ENCODE assay signal across 9 mouse cellular contexts in genomic region chr10:80294788-80295303, GRCm38 (mm10). TPM values are rescaled to one million over a fixed set of nuclear protein-coding genes. Genes with fewer than 3 reads are reported as not detected.
DNase-seq lines count a peak whose midpoint lies in the region; ATAC-seq and TF ChIP-seq lines count a peak whose summit lies in the region.
"Had no signal": no experiment of that assay in that cellular context is flagged by ENCODE, and none has a peak within 500 bp of the region (broad histone marks: within the 10 kb centered on the region; RNA-seq: fewer than 3 reads in every experiment).

No protein-coding gene starts in this region.

- intact Hi-C loops in gastrocnemius, adult 2 months (cut with DNase I) = loop anchor here (1.0 to 2.0 kb wide), 2 partner anchors 53 to 80 kb away; partner anchors contain the start of gene Adamtsl5
- intact Hi-C loops in gastrocnemius, postnatal 14 days (cut with DNase I; ENCODE audit: low total_unique reads) = loop anchor here (5.0 kb wide), 1 partner anchor 57 kb away; no protein-coding TSS in a partner anchor

- 0 out of 2 replicates have a peak overlapping the region, but pooled peaks have one; percentile 86 for H3K4me2 ChIP-seq in forebrain, embryonic 13.5 days
- H3K4me2 ChIP-seq in limb, embryonic 15.5 days = no peak overlapping the region

- H3K36me3 ChIP-seq in C2C12 (ENCODE audit: control insufficient read depth, insufficient read depth) = peaks cover 29% of the 10 kb centered on the region
- peaks cover 20% of the 10 kb centered on the region for H3K36me3 ChIP-seq in forebrain, embryonic 13.5 days (ENCODE audit: poor library complexity, severe bottlenecking)
- peaks cover 19% of the 10 kb centered on the region for H3K36me3 ChIP-seq in limb, embryonic 15.5 days

- no peak for DNase-seq in gastrocnemius, adult 2 months
- no peak for DNase-seq in gastrocnemius, postnatal 14 days
- DNase-seq in kidney, postnatal 25 days = no peak
- DNase-seq in kidney, postnatal 10 days = no peak
- DNase-seq in frontal cortex, adult 2 months (ENCODE audit: extremely low spot score in 1 of 2, low spot score in 1 of 2) = no peak

- no peak for TF ChIP-seq CTCF in gastrocnemius, adult 2 months (IDR thresholded peaks at IDR 0.05)
- TF ChIP-seq CTCF in C2C12 (IDR thresholded peaks at IDR 0.05; ENCODE audit: control insufficient read depth, insufficient read depth, insufficient read length) = no peak

- no peak overlapping the region for H3K4me3 ChIP-seq in gastrocnemius, adult 2 months
- H3K4me3 ChIP-seq in C2C12 (ENCODE audit: insufficient read depth, poor library complexity, severe bottlenecking) = no peak overlapping the region
- H3K4me3 ChIP-seq in forebrain, embryonic 13.5 days = no peak overlapping the region
- no peak overlapping the region for H3K4me3 ChIP-seq in limb, embryonic 15.5 days

- peak overlapping the region; percentile 85 for H3ac ChIP-seq in C2C12 (ENCODE audit: control insufficient read depth, insufficient read length, low read depth)

- peak overlapping the region; percentile 99; the same call in 1 of the 2 replicates for H3K9ac ChIP-seq in forebrain, embryonic 13.5 days
- H3K9ac ChIP-seq in limb, embryonic 15.5 days = no peak overlapping the region

- H3K27ac ChIP-seq in gastrocnemius, adult 2 months = peak overlapping the region; percentile 62; the same call in 1 of the 2 replicates
- H3K27ac ChIP-seq in forebrain, embryonic 13.5 days = peak overlapping the region; percentile 90; the same call in 1 of the 2 replicates
- peak overlapping the region; percentile 23; the same call in 1 of the 2 replicates for H3K27ac ChIP-seq in limb, embryonic 15.5 days

- ATAC-seq in forebrain, embryonic 13.5 days = no peak
- ATAC-seq in limb, embryonic 15.5 days (ENCODE audit: insufficient number of reproducible peaks, low FRiP score, low TSS enrichment, low read depth) = no peak

- peaks cover 22% of the 10 kb centered on the region for H3K27me3 ChIP-seq in C2C12 (ENCODE audit: control insufficient read depth, insufficient read depth, insufficient read length)
- H3K27me3 ChIP-seq in forebrain, embryonic 13.5 days = no peaks in the 10 kb centered on the region
- peaks cover 32% of the 10 kb centered on the region for H3K27me3 ChIP-seq in limb, embryonic 15.5 days

- WGBS in forebrain, embryonic 13.5 days = 45% methylated on average over 7 of the region's 7 CpGs
- 39% methylated on average over 7 of the region's 7 CpGs for WGBS in limb, embryonic 15.5 days

- no peaks in the 10 kb centered on the region for H3K9me3 ChIP-seq in forebrain, embryonic 13.5 days (replicated peaks)
- no peaks in the 10 kb centered on the region for H3K9me3 ChIP-seq in limb, embryonic 15.5 days

- H3K79me2 ChIP-seq in C2C12 (ENCODE audit: control insufficient read depth, insufficient read depth) = peaks cover 31% of the 10 kb centered on the region

- H3K4me1 ChIP-seq in forebrain, embryonic 13.5 days = peaks cover 70% of the 10 kb centered on the region
- peaks cover 46% of the 10 kb centered on the region for H3K4me1 ChIP-seq in limb, embryonic 15.5 days

- H3K79me3 ChIP-seq in C2C12 (ENCODE audit: low read depth) = peaks cover 17% of the 10 kb centered on the region

TF ChIP-seq in C2C12, 6 proteins besides CTCF, POLR2A, EP300 and RAD21:
- no peak for TF ChIP-seq FOSL1 (IDR thresholded peaks at IDR 0.05; ENCODE audit: insufficient read depth, low read length, poor library complexity, severe bottlenecking)
- no peak for TF ChIP-seq MYOG (IDR thresholded peaks at IDR 0.05; ENCODE audit: control insufficient read depth, extremely low read depth, insufficient read length)
- no peak for TF ChIP-seq USF1 (IDR thresholded peaks at IDR 0.05; ENCODE audit: low read depth)
- no peak for TF ChIP-seq MAX (IDR thresholded peaks at IDR 0.05)
- no peak for TF ChIP-seq MYOD1 (IDR thresholded peaks at IDR 0.05; ENCODE audit: control insufficient read depth, insufficient read length, low read depth)
- no peak for TF ChIP-seq CEBPB (IDR thresholded peaks at IDR 0.05; ENCODE audit: low read depth)

RNA-seq across cellular contexts. Expression of gene Apc2, which starts 0.9 kb away (rescaled TPM):
- total RNA-seq in gastrocnemius, adult 2 months (2021) = under 1 TPM; 0.20 to 0.77 TPM
- total RNA-seq in gastrocnemius, postnatal 14 days (2021) = 1 to 10 TPM in 1 of 2 experiments, under 1 TPM in 1; 0.93 to 1.2 TPM
- polyA plus RNA-seq in C2C12 (2012; fragmentation: generic; extraction: Trizol) = 0.20 TPM
- polyA plus RNA-seq in forebrain, embryonic 13.5 days (2015; fragmentation: Nextera tagmentation; extraction: Ambion mirVana) = 129 and 140 TPM in 2 replicates
- polyA plus RNA-seq in limb, embryonic 15.5 days (2015; fragmentation: Nextera tagmentation; extraction: Ambion mirVana) = 1.5 TPM in 2 replicates
- 46.2 and 52.2 TPM in 2 replicates for polyA plus RNA-seq in frontal cortex, adult 2 months (2012; rRNA removed)
- polyA plus RNA-seq: erythroblast, embryonic 14.5 days had no signal

RNA-seq across cellular contexts. Expression of gene Rps15, which starts 2.6 kb away (rescaled TPM):
- total RNA-seq in gastrocnemius, adult 2 months (2021) = 100 to 1,000 TPM; 634 to 773 TPM
- 100 to 1,000 TPM; 741 to 829 TPM for total RNA-seq in gastrocnemius, postnatal 14 days (2021)
- 5,397 TPM for polyA plus RNA-seq in C2C12 (2012; fragmentation: generic; extraction: Trizol)
- 805 and 828 TPM in 2 replicates for polyA plus RNA-seq in forebrain, embryonic 13.5 days (2015; fragmentation: Nextera tagmentation; extraction: Ambion mirVana)
- 842 and 925 TPM in 2 replicates for polyA plus RNA-seq in limb, embryonic 15.5 days (2015; fragmentation: Nextera tagmentation; extraction: Ambion mirVana)
- 2,217 and 2,507 TPM in 2 replicates for polyA plus RNA-seq in frontal cortex, adult 2 months (2012; rRNA removed)

RNA-seq across cellular contexts. Expression of gene 2310011J03Rik, which starts 25.5 kb away (rescaled TPM):
- total RNA-seq in gastrocnemius, adult 2 months (2021) = 1 to 10 TPM; 5.7 to 8.1 TPM
- 1 to 10 TPM; 7.6 to 8.3 TPM for total RNA-seq in gastrocnemius, postnatal 14 days (2021)
- 62.6 TPM for polyA plus RNA-seq in C2C12 (2012; fragmentation: generic; extraction: Trizol)
- polyA plus RNA-seq in forebrain, embryonic 13.5 days (2015; fragmentation: Nextera tagmentation; extraction: Ambion mirVana) = 42.7 and 43.3 TPM in 2 replicates
- polyA plus RNA-seq in limb, embryonic 15.5 days (2015; fragmentation: Nextera tagmentation; extraction: Ambion mirVana) = 54.4 and 56.0 TPM in 2 replicates
- 41.6 and 44.3 TPM in 2 replicates for polyA plus RNA-seq in frontal cortex, adult 2 months (2012; rRNA removed)

RNA-seq across cellular contexts. Expression of gene Dazap1, which starts 33.6 kb away (rescaled TPM):
- total RNA-seq in gastrocnemius, adult 2 months (2021) = 10 to 100 TPM; 34.2 to 38.4 TPM
- total RNA-seq in gastrocnemius, postnatal 14 days (2021) = 10 to 100 TPM; 49.9 to 51.0 TPM
- polyA plus RNA-seq in C2C12 (2012; fragmentation: generic; extraction: Trizol) = 159 TPM
- polyA plus RNA-seq in forebrain, embryonic 13.5 days (2015; fragmentation: Nextera tagmentation; extraction: Ambion mirVana) = 61.7 and 64.9 TPM in 2 replicates
- 56.8 and 59.7 TPM in 2 replicates for polyA plus RNA-seq in limb, embryonic 15.5 days (2015; fragmentation: Nextera tagmentation; extraction: Ambion mirVana)
- polyA plus RNA-seq in frontal cortex, adult 2 months (2012; rRNA removed) = 76.6 and 86.3 TPM in 2 replicates

RNA-seq across cellular contexts. Expression of gene Gamt, which starts 34.0 kb away (rescaled TPM):
- 10 to 100 TPM; 14.0 to 28.5 TPM for total RNA-seq in gastrocnemius, adult 2 months (2021)
- 100 to 1,000 TPM; 232 to 267 TPM for total RNA-seq in gastrocnemius, postnatal 14 days (2021)
- polyA plus RNA-seq in C2C12 (2012; fragmentation: generic; extraction: Trizol) = 48.3 TPM
- 18.2 and 18.3 TPM in 2 replicates for polyA plus RNA-seq in forebrain, embryonic 13.5 days (2015; fragmentation: Nextera tagmentation; extraction: Ambion mirVana)
- 64.4 and 127 TPM in 2 replicates for polyA plus RNA-seq in limb, embryonic 15.5 days (2015; fragmentation: Nextera tagmentation; extraction: Ambion mirVana)
- polyA plus RNA-seq in frontal cortex, adult 2 months (2012; rRNA removed) = 29.1 and 31.9 TPM in 2 replicates

Comparison
In these comparisons a context has a peak if more than half of its experiments do, and no peak if none do; other contexts are left out.
1. H3K27ac ChIP-seq: peak in every context shown above with its lines; median percentile 90 in forebrain, embryonic 13.5 days; 62 in gastrocnemius, adult 2 months; 23 in limb, embryonic 15.5 days.
2. RNA of gene Apc2, which starts 0.9 kb away (polyA plus RNA-seq): 129 to 140 TPM in forebrain, embryonic 13.5 days and 46.2 to 52.2 TPM in frontal cortex, adult 2 months; 1.5 TPM in limb, embryonic 15.5 days and 0.20 TPM in C2C12 (single experiment); every median in the first group is over 10 times any median in the second.